Mouse (Mus musculus) hindbrain, embryonic 14.5 days (tissue): ENCODE measurements around the gene Dlx1. TPM values are rescaled to one million over a fixed set of nuclear protein-coding genes. Genes with fewer than 3 reads are reported as not detected.

Source experiments
- ATAC-seq: fragments of 200-750 bp; cut with Nextera tagmentation; 2 replicates; pipeline ENCODE4 v1.8.0; 2017; ENCODE audit warnings: moderate number of reproducible peaks, mild to moderate bottlenecking, moderate TSS enrichment, moderate library complexity; ENCODE audit not compliant: low FRiP score
- DNase-seq: peaks from one replicate; pipeline ENCODE4 v3.0.0-alpha.2; 2015; ENCODE audit warnings: low spot score
- H3K27ac ChIP-seq: fragments of 300-500 bp; sonication (generic); 2 replicates; pipeline ENCODE4 v1.5.1; 2014; ENCODE audit warnings: mild to moderate bottlenecking, moderate library complexity
- H3K27me3 ChIP-seq: fragments of 300-500 bp; sonication (generic); 2 replicates; pipeline ENCODE4 v1.6.1; 2014; ENCODE audit warnings: mild to moderate bottlenecking, low read length, mixed read lengths; ENCODE audit not compliant: control insufficient read depth, insufficient read depth
- H3K36me3 ChIP-seq: fragments of 300-500 bp; sonication (generic); replicated peaks from 2 replicates; pipeline ENCODE4 v1.6.1; 2014; ENCODE audit not compliant: control insufficient read depth, insufficient read depth
- H3K4me1 ChIP-seq: fragments of 300-500 bp; sonication (generic); replicated peaks from 2 replicates; pipeline ENCODE4 v1.6.1; 2014; ENCODE audit warnings: antibody characterized with exemption, low read length, mixed read lengths; ENCODE audit not compliant: control insufficient read depth, insufficient read depth
- H3K4me2 ChIP-seq: fragments of 300-500 bp; sonication (generic); replicated peaks from 2 replicates; pipeline ENCODE4 v1.6.1; 2014; ENCODE audit warnings: mild to moderate bottlenecking, moderate library complexity
- H3K4me3 ChIP-seq: fragments of 300-500 bp; sonication (generic); replicated peaks from 2 replicates; pipeline ENCODE4 v1.5.1; 2014; ENCODE audit warnings: mild to moderate bottlenecking, low read length
- H3K9ac ChIP-seq: fragments of 300-500 bp; sonication (generic); 2 replicates; pipeline ENCODE4 v1.6.1; 2014
- H3K9me3 ChIP-seq: fragments of 300-500 bp; sonication (generic); 2 replicates; pipeline ENCODE4 v1.6.1; 2016; ENCODE audit warnings: low read length; ENCODE audit not compliant: control insufficient read depth
- WGBS: fragments of 180-500 bp; shearing (Covaris S2); extraction: QIAGEN DNeasy Blood & Tissue Kit; methylation state at CpG from one replicate; pipeline ENCODE4 v1.1.7; 2014; 5-methylcytosine and 5-hydroxymethylcytosine counted together
- polyA plus RNA-seq: library from polyadenylated mRNA; unstranded; fragments of >200 nt; fragmentation: Nextera tagmentation; extraction: Ambion mirVana; gene quantifications from 2 replicates; pipeline ENCODE4 v1.2.1, GENCODE M21; 2014

The Dlx1 gene
- 0.52 TPM in 1 of 2 replicates, not detected in the other for polyA plus RNA-seq

DNA sequence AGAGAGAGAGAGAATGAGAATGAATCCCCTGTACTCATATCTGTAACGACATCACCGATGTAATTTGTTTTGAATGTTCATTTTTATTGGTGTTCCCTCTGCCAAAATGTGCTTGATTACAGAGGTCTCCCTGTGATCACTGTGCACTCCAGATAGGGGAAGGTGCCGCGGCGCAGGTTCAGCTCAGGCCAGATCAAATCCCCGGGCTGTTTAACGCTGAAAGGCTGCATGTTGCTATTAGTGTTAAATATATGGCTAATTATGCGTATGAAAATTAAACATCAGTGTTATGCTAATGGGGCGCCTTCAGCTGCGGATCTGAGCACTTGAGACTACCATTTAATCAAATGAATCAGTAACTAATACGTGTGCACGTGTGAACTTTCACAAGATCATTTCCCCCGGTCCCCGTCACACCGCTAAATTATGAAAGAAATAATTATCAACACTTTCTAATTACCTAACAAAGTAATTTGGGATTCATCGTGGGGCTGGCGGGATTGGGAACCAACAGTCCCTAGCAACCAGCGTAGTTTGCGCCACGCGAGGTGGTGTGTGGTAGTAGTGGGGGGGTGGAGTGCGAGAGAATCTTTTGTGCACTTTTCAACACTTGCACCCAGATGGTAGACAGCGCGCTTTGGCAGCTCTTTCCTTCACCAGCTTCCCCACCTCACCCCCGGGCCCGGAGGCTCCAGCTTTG, at the start of gene Dlx1:
Gene Dlx1, plus strand, starts transcription at position 100 of the 700 bp plus-strand sequence.
- Histone ChIP-seq H3K4me3 (peak within 1 kb of the TSS; percentile 29; the same call in 1 of the 2 replicates), H3K4me2 (peak within 1 kb of the TSS; percentile 55), H3K9me3 (no peaks in the 10 kb centered on the region), H3K27ac (no peak within 1 kb of the TSS), H3K4me1 (0 out of 2 replicates have a peak, but pooled peaks cover 10% of the 10 kb centered on the region), H3K9ac (no peak within 1 kb of the TSS), H3K27me3 (peaks cover 96% of the 10 kb centered on the region), H3K36me3 (no peaks in the 10 kb centered on the region)
- DNase-seq = no peak
- WGBS = 1% methylated on average over 26 of the region's 26 CpGs
- no peak for ATAC-seq

DNA sequence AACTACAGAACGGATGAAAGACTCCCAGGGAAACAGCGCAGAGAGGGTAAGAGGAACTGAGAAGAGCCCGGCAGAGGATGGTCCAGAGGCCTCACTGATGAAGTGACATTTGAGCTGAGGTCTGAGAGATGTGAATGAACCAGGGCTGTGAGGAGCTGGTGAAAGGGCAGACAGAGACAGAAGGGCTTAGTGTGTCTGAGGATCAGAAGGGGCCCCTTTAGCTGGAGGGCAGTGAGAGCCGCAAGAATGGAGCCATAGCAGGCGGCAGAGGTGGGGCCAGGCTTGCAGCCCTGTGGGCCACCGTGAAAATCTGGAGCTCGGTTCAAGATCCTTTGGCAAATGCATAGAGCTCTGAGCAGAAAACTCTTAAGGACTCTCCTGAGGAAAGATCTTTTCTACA, 48.0 kb upstream of the Dlx1 start:
- ATAC-seq (no peak), DNase-seq (no peak)
- H3K4me1 ChIP-seq = no peaks in the 10 kb centered on the region
- no peaks in the 10 kb centered on the region for H3K9me3 ChIP-seq
- H3K4me2 ChIP-seq = no peak overlapping the region
- no peak overlapping the region for H3K4me3 ChIP-seq
- 9% methylated on average over 7 of the region's 7 CpGs for WGBS
- H3K9ac ChIP-seq = no peak overlapping the region
- no peaks in the 10 kb centered on the region for H3K27me3 ChIP-seq
- no peak overlapping the region for H3K27ac ChIP-seq
- no peaks in the 10 kb centered on the region for H3K36me3 ChIP-seq

- ATAC-seq = no peak
- Histone ChIP-seq H3K36me3 (no peaks in the 10 kb centered on the region), H3K4me3 (no peak overlapping the region), H3K27me3 (no peaks in the 10 kb centered on the region), H3K4me1 (no peaks in the 10 kb centered on the region), H3K9me3 (no peaks in the 10 kb centered on the region), H3K4me2 (no peak overlapping the region), H3K27ac (no peak overlapping the region), H3K9ac (no peak overlapping the region)
- DNase-seq = no peak
- 84% methylated on average over 6 of the region's 6 CpGs for WGBS
Observed at GRCm38 (mm10) chr2:71481825-71482224, 46.1 kb upstream of the Dlx1 start.

DNA sequence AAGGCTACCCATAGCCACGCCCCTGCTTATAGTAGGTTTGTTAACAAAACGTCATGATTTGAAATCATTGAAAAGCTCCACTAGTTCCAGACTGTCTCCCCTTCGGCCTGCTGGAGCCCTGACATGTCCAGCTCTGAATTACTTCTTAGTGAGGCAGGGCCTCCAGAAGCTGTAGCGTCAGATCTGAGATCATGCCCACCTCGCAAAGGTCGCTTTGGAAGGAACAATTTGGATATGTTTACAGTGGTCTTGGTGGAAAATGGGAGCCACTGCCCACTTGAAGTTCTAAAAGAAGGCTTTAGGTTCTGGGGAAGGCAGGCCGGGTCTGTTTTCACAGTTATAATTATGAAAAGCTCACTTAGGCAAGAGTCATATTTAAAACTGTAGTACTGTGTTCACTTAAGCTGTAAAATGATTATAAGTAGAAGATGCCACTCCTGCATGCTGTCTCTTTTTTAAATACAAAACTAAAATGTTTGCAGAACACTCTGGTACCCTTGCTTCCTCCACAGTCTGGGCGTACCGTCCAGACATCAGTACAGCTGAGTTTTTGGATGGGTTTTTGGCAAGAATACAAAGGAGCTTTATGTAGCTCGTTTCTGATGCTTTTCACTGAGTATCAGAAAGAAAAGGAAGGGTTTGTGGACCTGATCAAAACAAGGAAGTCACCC, 44.7 kb upstream of the Dlx1 start:
- no peaks in the 10 kb centered on the region for H3K36me3 ChIP-seq
- no peak overlapping the region for H3K27ac ChIP-seq
- H3K4me3 ChIP-seq = no peak overlapping the region
- H3K27me3 ChIP-seq = no peaks in the 10 kb centered on the region
- no peak for DNase-seq
- no peak overlapping the region for H3K4me2 ChIP-seq
- H3K9ac ChIP-seq = no peak overlapping the region
- WGBS = 66% methylated on average over 10 of the region's 10 CpGs
- ATAC-seq = no peak
- H3K4me1 ChIP-seq = no peaks in the 10 kb centered on the region
- H3K9me3 ChIP-seq = no peaks in the 10 kb centered on the region

DNA sequence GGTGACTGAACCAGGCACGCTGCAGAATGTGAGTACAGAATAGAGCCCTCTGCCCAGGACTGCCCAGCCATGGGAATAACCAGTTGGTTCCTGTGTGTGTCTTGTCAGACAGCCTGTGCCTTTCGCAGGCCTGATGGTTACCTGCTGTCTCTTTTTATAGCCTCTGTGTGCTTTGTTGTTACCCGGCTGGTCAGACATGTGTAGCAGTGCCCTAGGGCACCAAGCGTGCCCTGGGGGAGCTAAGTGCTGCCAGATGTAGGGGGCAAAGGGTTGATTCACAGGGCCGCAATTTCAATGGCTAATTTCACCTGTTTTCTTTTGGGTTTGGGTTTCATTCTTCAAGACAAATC, 44.2 kb upstream of the Dlx1 start:
- ATAC-seq (no peak), DNase-seq (no peak)
- Histone ChIP-seq H3K4me3 (no peak overlapping the region), H3K36me3 (no peaks in the 10 kb centered on the region), H3K27ac (no peak overlapping the region), H3K9me3 (no peaks in the 10 kb centered on the region), H3K4me2 (no peak overlapping the region), H3K27me3 (no peaks in the 10 kb centered on the region), H3K9ac (no peak overlapping the region), H3K4me1 (no peaks in the 10 kb centered on the region)
- WGBS = 39% methylated on average over 5 of the region's 5 CpGs

DNA sequence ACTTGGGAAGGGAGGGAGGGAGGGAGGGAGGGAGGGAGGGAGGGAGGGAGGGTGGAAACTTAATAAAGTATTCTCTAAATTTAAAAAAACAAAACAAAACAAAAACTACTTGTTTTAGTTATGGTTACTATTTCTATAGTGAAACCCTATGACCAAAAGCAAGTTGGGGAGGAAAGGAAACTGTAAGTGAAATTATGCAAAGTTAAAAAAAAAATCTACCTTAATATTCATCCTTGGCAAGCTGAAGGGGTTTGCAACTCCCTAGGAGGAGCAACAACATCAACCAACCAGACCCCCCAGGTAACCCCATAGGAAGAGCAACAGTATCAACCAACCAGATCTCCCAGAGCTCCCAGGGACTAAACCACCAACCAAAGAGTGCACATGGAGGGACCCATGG, 36.6 kb upstream of the Dlx1 start:
- no peaks in the 10 kb centered on the region for H3K9me3 ChIP-seq
- H3K27me3 ChIP-seq = no peaks in the 10 kb centered on the region
- H3K27ac ChIP-seq = no peak overlapping the region
- no peaks in the 10 kb centered on the region for H3K36me3 ChIP-seq
- no peak for ATAC-seq
- no peak overlapping the region for H3K4me3 ChIP-seq
- H3K9ac ChIP-seq = no peak overlapping the region
- no peak overlapping the region for H3K4me2 ChIP-seq
- no peak for DNase-seq
- peaks cover 7% of the 10 kb centered on the region; the same call in 1 of the 2 replicates for H3K4me1 ChIP-seq

- 57% methylated on average over 12 of the region's 12 CpGs for WGBS
- no peak for DNase-seq
- ATAC-seq = no peak
Observed at GRCm38 (mm10) chr2:71493161-71493683, 34.7 kb upstream of the Dlx1 start.

DNA sequence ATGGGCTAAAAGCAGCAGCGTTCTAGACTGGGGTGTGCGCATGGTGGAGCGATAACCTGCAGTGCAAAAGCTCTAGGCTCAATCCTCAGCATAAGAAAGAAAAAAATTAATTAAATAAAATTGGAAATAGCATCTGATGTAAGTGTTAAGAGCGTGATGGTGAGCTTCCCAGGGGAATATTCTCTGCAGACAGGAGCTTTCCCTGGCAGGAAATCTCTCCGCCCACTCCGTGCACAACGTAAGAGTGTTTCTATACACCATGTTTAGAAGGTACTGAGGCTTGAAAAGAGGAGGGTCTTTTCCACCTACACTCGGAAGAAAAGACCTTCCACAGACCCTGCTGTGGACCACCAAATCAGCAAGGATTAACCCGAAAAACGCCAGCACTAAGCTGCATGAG, 33.4 kb upstream of the Dlx1 start:
- H3K36me3 ChIP-seq = no peaks in the 10 kb centered on the region
- ATAC-seq = no peak
- WGBS = 42% methylated on average over 10 of the region's 10 CpGs
- H3K9me3 ChIP-seq = no peaks in the 10 kb centered on the region
- no peak for DNase-seq
- peak overlapping the region; percentile 16; the same call in 1 of the 2 replicates for H3K4me2 ChIP-seq
- H3K27me3 ChIP-seq = no peaks in the 10 kb centered on the region
- no peak overlapping the region for H3K27ac ChIP-seq
- H3K4me1 ChIP-seq = peaks cover 11% of the 10 kb centered on the region; the same call in 1 of the 2 replicates
- H3K4me3 ChIP-seq = no peak overlapping the region
- H3K9ac ChIP-seq = no peak overlapping the region

More at GRCm38 (mm10) chr2:71493161-71493683, 34.7 kb upstream of the Dlx1 start:
- Histone ChIP-seq H3K27me3 (no peaks in the 10 kb centered on the region), H3K4me1 (peaks cover 7% of the 10 kb centered on the region; the same call in 1 of the 2 replicates), H3K4me2 (no peak overlapping the region), H3K36me3 (no peaks in the 10 kb centered on the region), H3K9ac (no peak overlapping the region), H3K4me3 (no peak overlapping the region), H3K27ac (no peak overlapping the region), H3K9me3 (no peaks in the 10 kb centered on the region)

DNA sequence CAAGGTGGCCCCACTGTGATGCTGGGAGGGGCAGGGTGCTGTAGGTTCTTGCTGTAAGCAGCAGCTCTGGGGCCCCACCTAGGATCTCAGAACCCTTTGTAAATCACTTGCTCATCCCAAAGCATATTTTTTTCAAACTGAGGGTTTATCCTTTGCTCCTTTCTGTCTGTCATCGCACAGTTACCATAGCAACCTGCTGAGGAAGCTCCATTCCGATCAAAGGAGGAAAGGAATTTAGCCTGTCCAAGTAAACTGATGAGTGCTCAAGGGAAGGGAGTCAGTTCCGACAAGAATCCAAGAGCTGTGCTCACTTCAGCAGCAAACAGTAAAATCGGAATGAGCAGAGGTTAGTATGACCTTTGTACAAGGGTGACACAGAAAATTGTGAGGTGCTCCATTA, 32.9 kb upstream of the Dlx1 start:
- 10% methylated on average over 4 of the region's 4 CpGs for WGBS
- H3K9me3 ChIP-seq = no peaks in the 10 kb centered on the region
- H3K4me2 ChIP-seq = peak overlapping the region; percentile 16; the same call in 1 of the 2 replicates
- ATAC-seq = no peak
- no peak overlapping the region for H3K9ac ChIP-seq
- no peaks in the 10 kb centered on the region for H3K27me3 ChIP-seq
- H3K4me1 ChIP-seq = peaks cover 13% of the 10 kb centered on the region; the same call in 1 of the 2 replicates
- H3K4me3 ChIP-seq = no peak overlapping the region
- H3K36me3 ChIP-seq = no peaks in the 10 kb centered on the region
- H3K27ac ChIP-seq = no peak overlapping the region
- DNase-seq = peak; percentile 52
